In the genomic region with DNA sequence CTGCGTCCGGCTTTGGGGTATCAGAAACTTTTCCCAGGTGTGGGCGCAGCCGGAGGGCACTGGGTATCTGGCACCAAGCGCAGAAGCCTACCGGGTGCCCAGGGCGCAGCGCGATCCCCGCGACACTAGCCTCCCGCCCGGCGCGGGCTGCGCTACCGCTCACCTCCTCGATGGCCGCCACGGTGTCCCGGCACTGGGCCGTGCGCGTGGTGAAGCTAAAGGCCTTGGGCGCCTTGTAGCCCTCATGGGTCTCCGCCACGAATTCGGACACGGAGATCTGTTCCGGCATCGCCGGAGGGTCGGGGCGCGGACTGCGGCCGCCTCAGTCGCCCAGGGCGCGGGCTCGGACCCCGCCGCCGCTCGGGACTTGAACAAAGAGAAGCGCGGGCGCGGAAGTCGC, we compare ENCODE assay signal across 7 mouse cellular contexts.
DNase-seq lines count a peak whose midpoint lies in the region; ATAC-seq lines count a peak whose summit lies in the region.
"Not testable (repeated sequence)": the region's sequence is repeated elsewhere in the genome, so short reads cannot be mapped to it uniquely, and the experiment has no call there.

No protein-coding gene starts in this region.

- H3K4me3 ChIP-seq in forebrain, embryonic 11.5 days (ENCODE audit: low read depth, low read length), result peak overlapping the region; percentile 33
- H3K4me3 ChIP-seq in heart, embryonic 14.5 days (ENCODE audit: control insufficient read depth in 1 of 2, insufficient read depth in 1 of 2, low read depth in 1 of 2, low read length in 2 of 2), result peak overlapping the region; percentile 44 to 57
- H3K4me3 ChIP-seq in intestine, embryonic 14.5 days (ENCODE audit: low read depth, low read length), result peak overlapping the region; percentile 43
- peak overlapping the region; percentile 55 for H3K4me3 ChIP-seq in limb, embryonic 12.5 days (replicated peaks)
- peak overlapping the region; percentile 60 for H3K4me3 ChIP-seq in midbrain, embryonic 10.5 days

- H3K36me3 ChIP-seq in forebrain, embryonic 11.5 days (ENCODE audit: control insufficient read depth, insufficient read depth, low read length); heart, embryonic 14.5 days (ENCODE audit: control insufficient read depth, insufficient read depth, low read length); intestine, embryonic 14.5 days (ENCODE audit: control insufficient read depth, insufficient read depth, low read length); limb, embryonic 12.5 days; midbrain, embryonic 10.5 days: not testable (repeated sequence)

- not testable (repeated sequence) for ATAC-seq in forebrain, embryonic 11.5 days (replicated peaks; ENCODE audit: low FRiP score); heart, embryonic 14.5 days (ENCODE audit: insufficient number of reproducible peaks, insufficient read depth, low FRiP score, low read depth); limb, embryonic 12.5 days (ENCODE audit: insufficient number of reproducible peaks, insufficient read depth, low FRiP score, low TSS enrichment, low read depth)
- ATAC-seq in intestine, embryonic 14.5 days (replicated peaks; ENCODE audit: low FRiP score, low TSS enrichment, low read depth), result peak; percentile 40; the same call in 1 of the 2 replicates

- not testable (repeated sequence) for H3K9me3 ChIP-seq in forebrain, embryonic 11.5 days (ENCODE audit: control insufficient read depth, low read length); heart, embryonic 14.5 days (ENCODE audit: control insufficient read depth, low read length); intestine, embryonic 14.5 days (ENCODE audit: control insufficient read depth, low read length)
- H3K9me3 ChIP-seq in limb, embryonic 12.5 days, result peaks cover 11% of the 10 kb centered on the region; the same call in 1 of the 2 replicates
- peaks cover 20% of the 10 kb centered on the region for H3K9me3 ChIP-seq in midbrain, embryonic 10.5 days (replicated peaks)

- WGBS in forebrain, embryonic 11.5 days, result 2% methylated on average over 38 of the region's 50 CpGs
- WGBS in heart, embryonic 14.5 days, result 2% methylated on average over 35 of the region's 50 CpGs
- 3% methylated on average over 36 of the region's 50 CpGs for whole genome bisulfite sequencing in intestine, embryonic 14.5 days
- WGBS in limb, embryonic 12.5 days, result under 1% methylated on average over 45 of the region's 50 CpGs
- WGBS in midbrain, embryonic 10.5 days, result 1% methylated on average over 47 of the region's 50 CpGs

- DNase-seq in adrenal gland, postnatal 14 days, result peak; percentile 17
- DNase-seq in forebrain, embryonic 11.5 days (ENCODE audit: low spot score), result peak; percentile 47
- peak; percentile 52 for DNase-seq in intestine, embryonic 14.5 days (ENCODE audit: low spot score)
- DNase-seq in midbrain, embryonic 10.5 days (ENCODE audit: low spot score), result peak; percentile 23
- DNase-seq in retina, postnatal 1 day, result peak; percentile 0

- not testable (repeated sequence) for H3K27me3 ChIP-seq in forebrain, embryonic 11.5 days (ENCODE audit: control insufficient read depth, insufficient read depth, low read length); heart, embryonic 14.5 days (ENCODE audit: control insufficient read depth, insufficient read depth, low read length); intestine, embryonic 14.5 days (replicated peaks; ENCODE audit: control insufficient read depth, insufficient read depth, low read length); limb, embryonic 12.5 days; midbrain, embryonic 10.5 days (ENCODE audit: low read depth, poor library complexity, severe bottlenecking)

- H3K4me1 ChIP-seq in forebrain, embryonic 11.5 days (replicated peaks; ENCODE audit: control insufficient read depth, insufficient read depth, low read length); heart, embryonic 14.5 days (ENCODE audit: control insufficient read depth in 2 of 2, insufficient read depth in 2 of 2, low read length in 2 of 2); intestine, embryonic 14.5 days (replicated peaks; ENCODE audit: control insufficient read depth, insufficient read depth, low read length); limb, embryonic 12.5 days (replicated peaks); midbrain, embryonic 10.5 days: not testable (repeated sequence)

- H3K27ac ChIP-seq in forebrain, embryonic 11.5 days (ENCODE audit: low read depth, low read length); heart, embryonic 14.5 days (replicated peaks in 1 of 2; ENCODE audit: control insufficient read depth in 1 of 2, insufficient read depth in 1 of 2, low read depth in 2 of 2, low read length in 2 of 2); intestine, embryonic 14.5 days (ENCODE audit: low read depth): not testable (repeated sequence)
- peak overlapping the region; percentile 41; the same call in 1 of the 2 replicates for H3K27ac ChIP-seq in limb, embryonic 12.5 days
- peak overlapping the region; percentile 80 for H3K27ac ChIP-seq in midbrain, embryonic 10.5 days (replicated peaks)

- peak overlapping the region; percentile 32; the same call in 1 of the 2 replicates for H3K9ac ChIP-seq in forebrain, embryonic 11.5 days (ENCODE audit: low read length)
- H3K9ac ChIP-seq in heart, embryonic 14.5 days (ENCODE audit: low read length), result peak overlapping the region; percentile 60
- H3K9ac ChIP-seq in intestine, embryonic 14.5 days (ENCODE audit: low read length), result peak overlapping the region; percentile 51
- peak overlapping the region; percentile 72 for H3K9ac ChIP-seq in limb, embryonic 12.5 days (replicated peaks)

- peak overlapping the region; percentile 34; the same call in 1 of the 2 replicates for H3K4me2 ChIP-seq in forebrain, embryonic 11.5 days (ENCODE audit: low read depth, low read length, severe bottlenecking)
- peak overlapping the region; percentile 59 for H3K4me2 ChIP-seq in heart, embryonic 14.5 days (ENCODE audit: low read length)
- H3K4me2 ChIP-seq in intestine, embryonic 14.5 days (ENCODE audit: low read length), result peak overlapping the region; percentile 40
- peak overlapping the region; percentile 49 for H3K4me2 ChIP-seq in limb, embryonic 12.5 days

Comparison
In these comparisons a context has a peak if more than half of its experiments do, and no peak if none do; other contexts are left out.
1. DNase-seq: peak in every context shown above with its lines; median percentile 52 in intestine, embryonic 14.5 days; 47 in forebrain, embryonic 11.5 days; 23 in midbrain, embryonic 10.5 days; 17 in adrenal gland, postnatal 14 days; 0 in retina, postnatal 1 day.